Mouse (Mus musculus) gastrocnemius, postnatal 10 days (tissue): ENCODE data around the gene Asb5. TPM values are rescaled to one million over a fixed set of nuclear protein-coding genes. Genes with fewer than 3 reads are reported as not detected.
"Not testable (repeated sequence)": the region's sequence is repeated elsewhere in the genome, so short reads cannot be mapped to it uniquely, and the experiment has no call there.

Experiments used
- DNase-seq: peaks from one replicate; pipeline ENCODE4 v3.0.0; 2021; ENCODE audit warnings: mixed read lengths
- total RNA-seq, 2 experiments: library from RNA; stranded (reverse); gene quantifications; 2 replicates each; pipeline ENCODE4 v1.2.3; 2021

Asb5 gene
- total RNA-seq, 2 experiments from 2014 or later = 124 to 132 TPM

GRCm38 (mm10) chr8:54537285-54537684 is 7.9 kb downstream of the Asb5 start:
- DNase-seq = no peak

DNA sequence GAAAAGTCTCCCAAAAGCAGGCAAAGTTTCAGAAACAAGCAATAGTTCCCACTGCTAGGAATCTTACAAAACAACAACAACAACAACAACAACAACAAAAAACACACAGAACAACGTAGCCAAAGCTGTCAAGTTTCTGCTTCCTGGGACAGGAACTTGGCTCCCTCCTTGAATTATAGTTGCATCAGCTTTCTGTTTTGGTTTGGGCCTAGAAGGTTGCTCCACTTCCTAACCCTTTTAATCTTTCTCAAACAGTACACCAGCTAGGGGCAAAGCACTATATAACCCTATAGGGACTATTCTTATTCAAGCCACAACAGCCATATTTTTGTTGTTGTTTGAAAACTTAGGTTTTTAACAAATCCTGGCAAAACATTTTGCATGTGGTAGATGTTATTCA is 12.0 kb downstream of the Asb5 start:
- no peak for DNase-seq

DNA sequence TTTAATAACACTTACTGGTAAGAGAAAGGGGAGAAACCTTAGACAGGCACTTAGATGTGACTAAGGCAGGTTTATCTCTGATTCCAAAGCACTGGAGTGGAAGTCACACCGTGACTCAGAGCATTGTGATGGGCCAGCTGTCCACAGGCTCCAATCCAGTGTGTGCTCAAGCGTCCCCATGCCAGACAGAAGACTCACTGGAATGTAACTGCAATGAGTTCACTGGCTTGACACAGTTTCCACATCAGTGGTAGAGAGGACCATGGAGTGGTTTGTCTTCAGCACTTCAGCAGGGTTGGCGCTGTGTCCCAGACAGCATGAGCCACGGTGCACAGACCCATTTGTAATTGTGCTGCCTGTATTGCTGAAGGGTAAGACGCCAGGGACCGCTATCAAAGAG is 19.0 kb downstream of the Asb5 start:
- DNase-seq = peak; percentile 6

DNA sequence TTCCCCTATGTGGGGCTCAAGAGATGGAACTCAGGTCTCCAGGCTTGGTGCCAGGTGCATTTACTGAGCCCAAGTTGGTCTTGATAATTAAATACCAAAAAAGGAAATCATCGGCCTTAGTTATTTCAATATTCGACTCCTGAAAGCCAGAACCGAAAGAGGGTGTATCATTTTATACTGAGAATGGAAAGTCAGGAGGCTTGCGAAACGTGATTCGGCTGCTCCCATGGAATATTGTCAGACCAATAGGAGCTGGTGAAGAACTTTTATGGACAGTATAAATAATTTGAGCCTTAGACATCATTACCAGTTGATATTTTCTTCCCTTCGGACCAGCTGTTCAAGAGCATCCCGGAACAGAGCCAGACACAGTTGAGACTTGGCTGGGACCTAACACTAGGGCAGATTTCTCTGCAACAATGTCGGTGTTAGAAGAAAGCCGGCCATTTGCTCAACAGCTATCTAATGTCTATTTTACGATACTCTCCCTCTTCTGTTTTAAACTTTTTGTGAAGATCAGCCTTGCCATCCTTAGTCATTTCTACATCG is 20.7 kb downstream of the Asb5 start:
- DNase-seq = peak; percentile 45

DNA sequence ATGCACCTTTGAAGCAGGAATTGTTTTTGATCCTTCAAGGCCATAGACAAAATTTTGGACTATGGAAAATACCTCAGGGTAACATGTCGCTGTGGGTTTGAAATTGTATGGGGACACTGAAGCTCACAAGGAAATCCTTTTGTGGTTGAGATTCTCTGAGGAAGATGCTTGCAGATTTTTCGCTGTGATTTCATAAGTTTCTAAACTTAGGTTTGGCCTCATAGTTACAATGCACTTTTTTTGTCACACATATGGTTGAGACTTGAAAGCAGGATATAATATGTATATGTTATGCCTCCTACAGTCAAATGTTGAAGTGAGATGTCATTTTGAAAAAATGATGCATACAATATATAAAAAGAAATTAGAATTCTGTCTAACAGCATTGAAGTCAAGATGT is 25.5 kb downstream of the Asb5 start:
- DNase-seq = no peak

DNA sequence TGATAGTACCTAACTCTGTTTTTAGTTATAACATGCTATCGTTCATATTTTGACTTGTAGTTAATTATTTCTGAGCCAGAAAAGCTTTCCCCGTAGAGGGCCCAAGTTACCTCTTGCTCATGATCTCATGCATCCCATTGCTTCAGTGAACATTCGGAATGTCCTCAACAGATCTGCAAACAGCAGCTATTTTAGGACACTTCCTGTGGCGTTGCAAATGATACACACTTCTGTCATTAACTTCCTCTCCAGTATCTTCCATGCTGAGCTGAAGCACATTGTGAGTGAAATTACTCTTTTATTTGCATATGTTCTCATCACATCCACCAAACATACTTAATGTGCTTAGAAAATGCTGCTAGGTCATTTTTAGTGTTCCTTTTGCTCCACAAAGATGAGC is 32.8 kb downstream of the Asb5 start:
- DNase-seq = no peak

- no peak for DNase-seq
These were observed 35.8 kb downstream of the Asb5 start for GRCm38 (mm10) chr8:54565181-54565580.

DNA sequence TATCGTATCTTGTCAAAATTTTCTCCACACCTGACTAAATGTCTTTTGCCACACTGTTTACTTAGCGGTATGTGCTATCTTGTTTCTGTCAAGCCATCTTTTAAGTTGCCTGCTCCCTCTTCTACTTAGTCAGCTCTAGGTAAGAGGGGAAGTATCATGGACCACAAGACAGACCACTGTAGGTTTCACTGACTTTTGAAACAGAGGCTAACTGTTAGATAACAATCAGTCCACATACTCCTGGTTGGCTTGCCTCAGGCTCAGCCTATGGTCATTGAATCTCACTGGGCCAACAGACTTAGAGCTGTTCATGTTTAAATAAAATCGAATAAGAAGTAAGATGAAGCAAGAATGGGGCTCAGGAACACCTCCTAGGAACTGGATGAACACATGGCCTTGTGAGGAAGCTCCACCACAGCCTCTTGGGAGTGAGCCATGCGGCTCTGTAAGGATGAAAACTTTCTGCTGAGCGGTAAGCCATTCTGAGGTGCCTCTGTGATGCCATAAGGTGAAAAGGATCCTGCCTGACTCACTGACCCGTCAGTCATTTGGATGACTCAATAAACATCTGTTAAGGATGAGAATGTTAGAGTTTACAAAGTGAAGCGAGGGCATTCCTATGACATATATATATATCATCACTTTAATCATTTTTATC is 36.4 kb downstream of the Asb5 start:
- no peak for DNase-seq

DNA sequence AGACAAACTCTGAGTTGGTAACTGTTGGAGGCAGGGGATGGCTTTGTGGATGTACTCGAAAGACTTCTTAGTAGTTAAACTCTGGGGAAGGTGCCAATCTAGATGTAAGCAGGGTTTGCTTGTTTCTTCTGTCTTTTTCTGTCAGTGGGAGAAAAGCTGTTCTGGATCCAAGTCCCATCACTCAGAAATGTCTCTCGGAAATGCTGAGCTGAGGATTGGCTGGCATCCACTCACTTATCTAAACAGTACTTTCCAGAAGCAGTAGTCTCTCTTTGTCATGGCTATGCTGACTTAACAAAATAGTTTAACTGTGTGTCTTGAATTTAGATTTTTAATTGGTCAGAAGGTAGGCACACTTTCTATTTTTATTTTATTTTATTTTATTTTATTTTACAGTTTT is 37.8 kb downstream of the Asb5 start:
- no peak for DNase-seq

- DNase-seq = no peak
These were observed 41.5 kb downstream of the Asb5 start for GRCm38 (mm10) chr8:54570618-54571609.

- DNase-seq = no peak
These were observed 52.1 kb downstream of the Asb5 start for GRCm38 (mm10) chr8:54581436-54581835.

GRCm38 (mm10) chr8:54582886-54583285 is 53.5 kb downstream of the Asb5 start:
- DNase-seq = no peak

DNA sequence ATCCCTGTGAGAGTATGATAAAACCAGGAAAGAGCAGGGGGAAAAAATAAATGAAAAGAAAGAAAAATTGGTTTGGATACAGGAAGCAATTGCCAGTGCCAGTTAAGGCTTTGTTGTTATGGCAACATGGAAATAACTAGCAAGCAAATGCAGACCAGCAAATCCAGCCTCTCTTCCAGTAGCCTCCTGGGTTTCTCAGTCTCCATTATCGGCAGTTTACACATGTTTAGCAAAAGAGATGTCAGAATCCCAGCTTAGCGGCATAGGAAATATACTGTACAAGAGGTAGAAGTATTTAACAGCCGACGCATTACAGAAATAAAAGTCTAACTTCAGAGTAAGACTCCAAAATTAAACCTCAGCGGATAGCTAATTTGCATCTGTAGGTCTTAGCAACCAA is 65.3 kb downstream of the Asb5 start:
- DNase-seq = no peak

DNA sequence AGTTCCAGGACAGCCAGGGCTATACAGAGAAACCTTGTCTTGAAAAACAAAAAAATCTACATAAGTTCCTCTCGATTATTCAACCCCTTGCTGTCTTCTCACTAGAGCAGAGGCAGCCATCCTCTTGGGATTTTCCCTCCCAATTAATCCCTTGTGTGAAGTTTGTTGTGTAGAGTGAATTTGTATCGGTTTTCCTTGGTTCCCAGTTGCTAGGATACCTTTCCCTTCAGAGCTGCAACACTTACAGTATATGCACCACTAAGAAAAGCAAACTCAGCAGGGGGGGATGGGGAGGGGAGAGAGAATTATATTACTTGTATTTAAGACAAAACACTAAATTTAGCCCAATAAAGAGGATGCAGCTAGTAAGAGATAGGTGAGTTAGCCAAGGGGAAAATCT is 66.7 kb downstream of the Asb5 start:
- no peak for DNase-seq

DNA sequence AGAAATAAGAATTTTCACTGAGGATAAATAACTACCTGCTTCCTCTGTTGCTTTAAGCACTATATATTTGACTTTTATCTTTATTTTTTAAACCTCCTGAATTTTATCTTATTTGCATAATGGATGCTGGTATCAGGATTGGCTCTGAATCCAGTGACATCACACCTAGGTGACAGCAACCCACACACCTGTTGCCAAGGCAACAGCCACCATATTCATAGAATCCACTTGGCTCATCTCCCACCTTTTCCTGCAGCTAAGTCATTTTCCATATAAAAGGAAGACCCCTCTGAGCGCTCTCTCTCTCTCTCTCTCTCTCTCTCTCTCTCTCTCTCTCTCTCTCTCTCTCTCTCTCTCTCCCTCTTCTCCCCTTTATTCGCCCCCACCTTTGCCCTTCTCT is 67.6 kb downstream of the Asb5 start:
- no peak for DNase-seq

GRCm38 (mm10) chr8:54597386-54597785 is 68.0 kb downstream of the Asb5 start:
- DNase-seq = no peak

DNA sequence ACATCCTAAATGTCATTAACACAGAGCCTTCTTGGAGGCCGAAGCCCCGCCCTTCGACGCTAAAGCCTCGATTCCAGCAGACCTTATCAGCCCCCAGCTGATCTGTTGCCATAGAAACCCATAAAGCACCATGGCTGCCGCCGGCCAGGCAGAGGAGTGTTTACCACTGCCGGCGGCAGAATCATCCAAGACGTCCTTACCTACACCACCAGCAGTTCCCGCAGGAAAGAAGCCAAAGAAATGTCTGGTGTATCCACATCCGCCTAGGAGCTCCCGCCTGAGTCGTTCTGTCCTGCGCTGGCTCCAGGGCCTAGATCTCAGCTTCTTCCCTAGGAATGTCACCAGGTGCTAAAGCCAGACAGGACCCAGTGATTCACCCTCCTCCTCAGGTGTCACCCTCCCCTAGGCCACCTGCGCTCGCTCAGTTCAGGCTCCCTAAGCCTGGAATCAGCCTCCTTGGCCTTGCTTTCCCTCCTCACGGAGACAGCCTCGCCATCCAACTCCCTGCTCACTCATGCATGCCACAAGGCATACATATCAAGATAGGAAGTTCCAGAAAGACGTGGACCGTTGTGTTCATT is 71.4 kb downstream of the Asb5 start, which contains the start of gene Spata4:
Gene Spata4 (plus strand): TSS at position 111 of the 581 bp plus-strand sequence.
- DNase-seq = no peak

DNA sequence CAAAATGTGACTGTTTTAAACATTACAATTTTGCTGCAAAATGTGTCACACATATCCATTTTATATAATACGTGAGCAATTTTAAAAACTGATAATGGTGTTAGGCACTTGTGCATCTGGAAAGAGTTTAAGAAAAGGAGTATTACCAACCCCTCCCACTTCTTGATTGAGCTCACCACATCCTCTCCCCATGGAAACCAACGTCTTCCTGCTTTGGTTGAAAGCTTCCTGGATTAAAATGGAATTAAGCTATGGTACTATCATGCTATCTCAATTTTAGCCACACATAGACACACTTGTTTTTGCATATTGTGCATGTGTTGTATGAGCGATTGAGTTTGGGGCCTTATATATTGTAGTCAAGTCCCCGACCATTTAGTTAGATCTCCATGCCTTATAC is 74.1 kb downstream of the Asb5 start:
- DNase-seq = no peak

DNA sequence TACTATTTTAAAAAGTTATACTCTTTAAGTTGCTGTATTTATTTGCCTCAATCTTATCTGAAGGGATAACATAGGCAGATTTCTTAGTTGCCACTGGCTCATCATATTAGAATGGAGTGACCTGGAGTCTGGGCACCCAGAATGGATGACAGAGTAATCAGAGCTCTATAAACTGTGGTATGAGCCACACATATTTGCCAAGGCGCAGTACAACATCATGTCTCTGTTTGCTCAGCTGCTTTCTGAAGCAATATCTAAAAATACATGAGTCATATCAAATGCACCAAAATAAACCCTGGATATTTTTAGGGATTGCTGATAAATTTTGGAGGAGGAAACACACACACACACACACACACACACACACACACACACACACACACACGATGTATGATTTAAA is 80.0 kb downstream of the Asb5 start:
- DNase-seq = no peak

GRCm38 (mm10) chr8:54610238-54610637 is 80.9 kb downstream of the Asb5 start:
- peak; percentile 12 for DNase-seq

DNA sequence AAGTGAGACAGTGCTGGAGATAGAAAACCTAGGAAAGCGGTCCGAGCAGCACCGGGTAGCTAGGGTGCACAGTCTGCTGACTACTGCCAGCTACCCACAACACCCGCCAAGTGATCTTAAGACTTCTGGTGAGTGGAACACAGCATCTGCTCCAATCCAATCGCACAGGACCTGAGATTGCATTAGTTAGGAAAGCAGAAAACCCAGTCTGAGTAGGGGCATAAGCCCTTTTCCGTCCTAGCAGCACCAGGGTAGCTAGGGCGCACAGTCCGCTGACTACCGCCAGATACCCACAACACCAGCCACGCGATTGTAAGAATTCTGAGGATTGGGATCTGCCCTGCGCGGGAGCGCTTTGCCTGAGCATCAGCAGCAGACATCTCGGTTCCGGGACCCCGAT is 87.3 kb downstream of the Asb5 start:
- not testable (repeated sequence) for DNase-seq
